Mouse (Mus musculus): ENCODE results near the gene C2cd3.

Gene C2cd3

GRCm38 (mm10) chr7:100408684-100409083, 36.7 kb downstream of the C2cd3 start:
- DNase-seq, result no peak

DNA sequence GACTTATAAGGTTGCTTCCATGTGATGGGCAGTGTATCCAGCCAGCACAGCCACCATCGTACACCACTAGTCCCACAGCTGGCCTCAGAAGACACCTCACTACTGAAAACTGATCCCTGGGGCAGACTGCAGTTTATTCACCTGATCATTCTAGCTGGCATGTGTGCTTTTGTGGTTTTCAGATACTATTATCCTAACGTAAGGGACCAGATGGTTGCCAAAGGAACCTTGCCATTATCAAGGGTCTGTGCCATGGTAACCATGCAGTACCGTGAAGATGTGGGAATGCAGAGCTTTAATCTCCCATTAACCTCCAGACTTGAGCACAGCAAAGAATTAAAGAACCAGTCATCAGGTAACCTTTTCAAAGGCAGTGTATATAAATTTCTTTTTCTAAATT, 53.8 kb downstream of the C2cd3 start:
- no peak for DNase-seq

DNA sequence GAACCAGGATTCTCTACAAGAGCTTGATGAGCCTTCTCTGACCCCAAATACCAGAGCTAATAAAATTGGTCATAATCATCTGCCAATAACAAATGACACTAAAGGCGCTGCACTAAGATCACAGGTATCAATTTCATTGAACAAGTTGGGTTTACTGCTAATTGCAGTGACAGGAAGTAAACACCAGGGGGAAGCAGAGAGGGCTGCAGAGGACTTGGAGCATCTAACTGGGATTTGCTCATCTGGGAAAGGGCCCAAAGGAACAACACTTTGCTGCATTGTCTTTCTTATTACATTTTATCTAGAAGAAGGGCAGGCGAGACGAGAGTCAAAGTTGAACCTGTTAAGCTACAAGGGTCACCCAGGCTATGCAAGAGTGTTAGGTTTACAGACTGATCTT, 57.1 kb downstream of the C2cd3 start:
- peak; percentile 58 for DNase-seq

DNA sequence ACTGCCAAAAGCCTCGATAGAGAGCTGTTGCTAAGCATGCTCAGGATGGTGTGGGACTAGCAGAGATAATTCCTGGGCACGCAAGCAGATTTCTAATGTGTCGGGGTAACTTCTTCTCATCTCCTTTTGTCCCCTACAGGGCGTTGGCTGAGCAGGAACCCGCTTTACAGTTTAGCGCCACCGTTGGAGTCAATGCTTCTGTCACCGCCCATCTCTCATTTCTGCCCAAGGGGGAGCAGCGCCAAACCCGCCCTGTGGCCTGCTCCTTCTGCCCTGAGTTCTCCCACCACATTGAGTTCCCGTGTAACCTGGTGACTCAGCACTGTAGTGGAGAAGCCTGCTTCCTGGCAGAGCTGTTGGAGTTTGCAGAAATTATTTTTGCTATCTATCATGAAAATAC, 57.9 kb downstream of the C2cd3 start:
- no peak for DNase-seq

- DNase-seq, result no peak
Observed at GRCm38 (mm10) chr7:100431103-100431502, 59.1 kb downstream of the C2cd3 start.

- DNase-seq, result no peak
Observed at GRCm38 (mm10) chr7:100433295-100433694, 61.3 kb downstream of the C2cd3 start.

DNA sequence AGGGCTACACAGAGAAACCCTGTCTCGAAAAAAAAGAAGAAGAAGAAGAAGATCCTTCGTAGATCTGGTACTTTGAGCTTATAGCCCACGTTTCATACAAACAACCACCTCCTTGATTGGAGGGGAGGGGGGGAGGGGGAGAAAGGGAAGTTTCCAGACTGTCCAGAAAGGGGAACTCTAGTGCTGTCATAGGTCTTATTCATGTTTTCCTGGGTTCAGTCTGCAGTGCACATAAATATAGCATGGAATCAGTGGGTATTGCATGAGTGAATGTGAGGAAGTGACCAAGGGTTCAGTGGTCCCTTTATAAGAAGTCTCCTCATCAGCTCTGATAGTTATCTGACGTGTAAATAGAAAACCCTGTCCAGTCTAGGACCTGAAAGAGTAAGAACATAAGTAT, 71.7 kb downstream of the C2cd3 start:
- DNase-seq, result no peak

DNA sequence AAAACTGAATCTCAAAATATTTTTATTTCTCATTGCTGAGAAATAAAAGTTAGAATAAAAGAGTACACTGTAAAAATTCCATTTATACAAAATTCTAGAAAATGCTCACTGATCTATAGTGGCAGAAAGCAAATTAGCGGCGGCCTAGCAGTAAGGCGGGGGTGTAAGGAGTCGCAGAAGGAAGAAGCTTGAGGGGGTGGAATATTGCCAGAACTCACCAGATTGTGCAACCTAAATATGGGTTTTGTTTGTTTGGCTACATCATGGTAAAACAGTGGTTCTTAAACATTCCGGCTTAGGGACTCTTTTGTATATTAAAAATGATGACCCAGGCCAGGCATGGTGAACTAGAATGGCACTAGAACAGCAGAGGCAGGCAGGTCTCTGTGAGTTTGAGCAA, 74.2 kb downstream of the C2cd3 start:
- DNase-seq, result no peak

- no peak for DNase-seq
Observed at GRCm38 (mm10) chr7:100448530-100448929, 76.5 kb downstream of the C2cd3 start.

DNA sequence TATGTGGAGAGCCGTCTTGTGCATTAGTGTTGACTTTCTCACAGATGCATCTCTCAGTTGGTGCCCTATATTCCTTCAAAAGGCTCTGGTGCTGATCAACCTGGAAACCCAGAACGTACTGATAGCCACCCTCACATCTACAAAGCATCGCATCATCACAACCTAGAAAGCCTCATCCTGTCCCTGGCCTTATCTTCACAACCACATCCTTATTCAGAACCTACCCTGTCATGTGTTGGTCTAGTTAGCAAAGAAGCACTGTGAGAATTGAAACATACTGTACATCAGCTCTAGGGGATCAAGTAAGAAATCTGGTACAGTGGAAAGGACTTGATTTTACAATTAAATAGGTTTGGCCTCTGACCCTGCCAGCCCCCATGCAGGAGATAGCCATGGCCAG, 77.0 kb downstream of the C2cd3 start:
- no peak for DNase-seq

- no peak for DNase-seq
Observed at GRCm38 (mm10) chr7:100458153-100458552, 86.1 kb downstream of the C2cd3 start.

GRCm38 (mm10) chr7:100459862-100460261, 87.8 kb downstream of the C2cd3 start:
- no peak for DNase-seq

DNA sequence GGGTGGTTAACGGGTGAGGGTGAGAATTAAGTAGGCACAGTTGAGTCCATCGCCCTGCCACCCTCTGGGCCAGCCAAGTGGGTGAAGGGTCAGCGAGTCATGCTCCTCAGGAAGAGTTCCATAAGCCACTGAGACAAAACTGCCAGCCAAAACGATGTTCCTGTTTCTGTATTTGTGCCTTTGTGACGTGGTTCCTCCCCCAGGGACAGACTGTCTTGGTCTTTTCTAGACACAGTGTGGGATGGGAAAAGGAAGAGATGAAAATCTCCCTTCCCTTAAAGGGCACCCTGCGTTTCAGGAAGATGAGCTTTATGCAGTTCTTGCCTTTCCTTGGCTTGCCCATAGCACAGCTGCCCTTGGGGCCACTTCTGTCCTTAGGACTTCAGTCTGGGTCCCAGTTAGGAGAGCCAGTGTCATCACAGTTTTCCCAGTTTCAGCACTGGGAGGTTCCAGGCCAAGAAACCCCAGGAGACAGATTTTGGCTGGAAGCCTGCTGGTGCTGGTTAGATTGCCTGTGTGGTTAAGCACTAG, 89.7 kb downstream of the C2cd3 start:
- DNase-seq, result no peak

DNA sequence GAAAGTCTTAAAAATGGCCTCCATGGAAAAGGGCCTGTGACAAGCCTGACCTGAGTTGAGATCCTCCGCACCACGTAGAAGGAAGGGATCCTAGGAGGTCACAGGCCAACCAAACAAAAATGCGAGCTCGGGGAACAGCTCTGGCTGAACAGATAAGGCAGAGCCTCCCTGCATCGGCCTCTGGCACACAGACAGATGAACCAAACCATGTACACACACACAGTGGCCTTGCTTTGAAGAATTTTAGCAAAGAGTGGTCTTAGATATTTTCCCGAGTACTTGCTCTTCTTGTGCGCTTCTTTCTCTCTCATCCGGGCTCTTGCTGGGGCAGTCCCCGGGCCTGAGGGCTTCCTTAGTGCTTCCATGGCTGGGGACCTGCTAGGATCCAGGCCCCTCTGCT, 91.2 kb downstream of the C2cd3 start:
- no peak for DNase-seq

DNA sequence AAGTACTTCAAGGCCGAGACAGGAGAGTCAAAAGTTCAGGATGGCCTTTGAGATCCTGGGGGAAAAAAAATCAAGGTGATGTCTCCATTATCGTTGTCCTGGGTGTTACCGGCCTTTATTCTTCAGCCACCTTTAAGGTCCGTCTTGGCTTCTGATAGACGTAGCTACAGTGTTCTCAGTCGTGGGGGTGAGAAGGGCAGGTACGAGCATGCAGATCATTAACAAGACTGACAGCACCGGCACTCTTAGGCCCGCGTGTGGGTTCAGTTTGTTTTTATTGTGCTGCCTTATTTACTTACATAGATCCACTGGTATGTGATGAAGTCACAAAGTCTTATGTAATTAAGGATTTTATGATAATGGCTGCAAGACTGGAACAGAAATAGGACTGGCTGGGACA, 91.7 kb downstream of the C2cd3 start:
- no peak for DNase-seq

DNA sequence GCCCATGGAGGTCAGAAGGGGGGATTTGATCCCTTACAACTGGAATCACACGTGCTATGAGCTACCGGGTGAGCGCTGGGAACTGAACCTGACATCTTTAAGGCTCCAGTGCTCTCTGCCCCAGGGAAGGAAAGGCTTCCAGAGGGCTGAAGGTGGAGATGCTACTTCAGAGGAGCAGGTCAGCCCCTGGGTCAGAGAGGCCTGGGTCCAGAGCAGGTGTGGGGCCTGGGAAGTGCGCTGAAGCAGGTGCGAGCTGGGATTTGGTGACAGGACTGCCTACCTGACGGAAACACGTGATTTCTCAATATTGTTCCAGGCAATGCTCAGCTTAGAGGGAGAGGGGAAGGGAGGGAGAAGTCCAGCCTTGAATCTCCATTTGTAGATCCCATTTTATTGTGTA, 92.2 kb downstream of the C2cd3 start:
- no peak for DNase-seq

DNA sequence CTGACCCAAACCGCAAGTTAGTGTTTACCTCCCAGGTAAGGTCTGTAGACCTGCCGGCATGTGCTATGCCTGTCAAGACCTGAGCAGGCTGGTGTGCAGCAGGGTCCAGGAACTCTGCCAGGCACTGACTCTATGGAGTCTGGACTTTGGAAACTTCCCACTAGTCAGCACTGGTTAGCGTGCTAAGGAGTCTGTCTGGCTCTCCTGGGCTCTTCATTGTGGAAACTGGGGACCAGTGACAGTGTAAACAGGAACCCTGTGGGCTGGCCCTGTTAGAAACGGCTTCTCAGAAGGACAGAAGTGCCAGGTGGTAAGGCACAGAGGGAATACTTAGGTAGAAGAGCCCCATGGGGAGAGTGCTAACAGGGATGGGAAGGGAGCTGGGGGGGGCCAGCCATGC, 93.2 kb downstream of the C2cd3 start:
- no peak for DNase-seq

DNA sequence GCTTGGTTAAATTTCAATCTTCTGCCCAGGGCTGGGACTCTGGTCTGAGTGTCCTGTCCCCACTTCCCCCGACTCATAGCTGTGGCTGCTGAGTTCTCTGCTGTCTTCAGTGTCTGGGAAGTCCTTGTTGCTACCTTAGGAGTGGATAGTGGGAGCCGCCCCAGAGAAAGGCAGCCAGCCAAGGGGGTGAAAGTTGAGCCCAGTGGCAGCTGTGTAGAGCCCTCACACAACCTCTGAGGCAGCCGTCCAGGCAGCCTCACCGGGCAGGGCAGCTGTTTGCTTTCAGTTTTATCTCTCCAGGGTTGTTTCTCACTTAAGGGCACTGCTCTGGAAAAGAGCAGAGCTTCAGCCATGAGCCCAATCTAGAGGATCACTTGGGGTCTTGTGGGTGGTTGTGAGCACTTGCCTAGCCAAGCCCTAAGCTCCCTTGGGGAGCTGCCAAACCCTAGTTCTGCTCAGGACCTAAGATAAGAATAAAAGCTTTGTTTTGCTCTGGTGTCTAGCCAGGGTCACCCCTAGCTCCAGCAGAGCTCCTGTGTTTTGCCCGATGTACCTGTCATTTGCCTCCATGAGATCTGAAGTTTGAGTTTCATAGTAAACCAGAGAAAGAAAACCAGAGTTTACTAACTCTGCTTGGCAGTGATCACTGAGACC, 93.8 kb downstream of the C2cd3 start:
- DNase-seq, result no peak

DNA sequence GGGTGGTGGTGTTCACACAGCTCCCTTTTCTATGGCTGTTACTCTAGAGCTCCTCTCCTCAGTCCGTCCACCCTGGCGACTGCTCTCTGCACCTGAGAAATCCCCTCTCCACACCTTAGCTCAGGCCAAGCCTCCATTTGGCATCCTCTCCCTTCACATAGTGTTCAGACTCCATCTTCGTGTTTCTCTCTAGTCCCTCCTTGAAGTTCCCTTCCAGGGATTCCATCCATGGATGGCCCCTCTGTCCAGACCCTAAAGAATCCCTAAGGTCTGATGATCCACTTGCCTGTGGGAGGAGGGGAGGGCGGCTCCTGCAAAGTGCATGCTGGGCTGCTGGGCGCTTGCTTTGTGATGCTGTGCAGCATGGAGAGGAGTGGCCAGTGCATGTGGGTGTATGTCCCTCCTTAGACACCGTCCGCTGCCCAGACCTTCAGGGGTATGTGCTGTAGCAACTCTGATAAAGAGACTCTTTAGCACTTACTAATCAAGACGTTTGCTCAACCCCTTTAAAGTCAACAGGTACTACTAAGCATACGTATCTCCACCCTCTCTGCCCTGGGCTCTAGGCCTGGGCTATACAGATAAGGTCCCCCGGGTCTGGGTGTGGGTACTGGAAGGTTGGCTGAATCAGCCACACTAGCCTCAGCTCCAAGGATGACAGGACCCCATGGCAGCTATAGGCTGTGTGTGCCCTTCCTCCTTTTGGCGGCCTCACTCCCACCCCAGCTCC, 94.9 kb downstream of the C2cd3 start:
- no peak for DNase-seq

DNA sequence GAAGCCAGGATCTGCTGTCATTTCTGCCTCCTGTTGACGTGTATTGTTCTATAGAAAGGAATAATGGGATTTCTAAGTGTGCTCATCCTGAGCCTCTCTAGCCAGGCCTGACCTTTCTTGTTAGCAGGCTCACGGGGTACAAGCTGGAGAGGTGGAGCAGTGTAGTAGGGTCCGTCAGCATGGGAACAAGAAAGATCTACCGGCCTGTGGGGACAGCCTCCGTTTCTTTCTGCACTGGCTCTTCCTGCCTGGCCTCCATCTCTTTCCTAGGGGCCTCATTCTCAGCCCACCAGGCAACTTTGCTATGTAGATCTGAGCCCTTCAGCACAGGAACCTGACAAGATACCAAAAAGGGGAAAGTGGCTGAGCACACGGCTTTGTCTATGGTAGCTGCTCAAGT, 96.7 kb downstream of the C2cd3 start:
- DNase-seq, result no peak

GRCm38 (mm10) chr7:100469502-100469901, 97.5 kb downstream of the C2cd3 start:
- DNase-seq, result no peak

- DNase-seq, result no peak
Observed at GRCm38 (mm10) chr7:100470796-100471406, 98.9 kb downstream of the C2cd3 start.

DNA sequence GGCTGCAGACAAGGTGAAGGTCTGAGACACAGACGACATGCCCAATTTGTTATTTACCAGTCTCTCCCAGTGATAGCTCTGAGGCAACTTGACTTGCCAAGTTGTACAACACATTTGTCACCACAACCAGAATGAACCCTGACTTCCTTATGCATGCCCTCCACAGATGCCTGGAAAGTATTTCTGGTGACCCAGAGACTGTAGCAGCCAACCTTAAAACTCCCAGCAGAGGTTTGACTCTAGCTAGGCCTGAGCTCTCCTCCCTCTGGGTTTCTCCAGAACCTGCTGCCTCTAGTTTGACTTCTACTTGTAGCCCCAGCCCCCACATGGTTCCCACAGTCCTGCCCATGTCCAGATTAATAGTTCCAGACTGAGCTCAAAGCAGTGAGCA, 99.4 kb downstream of the C2cd3 start:
- no peak for DNase-seq

GRCm38 (mm10) chr7:100472777-100473176, 100.7 kb downstream of the C2cd3 start, which contains the start of gene Ucp3:
Ucp3 (plus strand) TSS chr7:100472990.
- no peak for DNase-seq
